ENCODE assay signal across 8 mouse cellular contexts in genomic region chr10:97219474-97219873, GRCm38 (mm10).
DNase-seq lines count a peak whose midpoint lies in the region; ATAC-seq lines count a peak whose summit lies in the region.

No protein-coding gene starts in this region.

- intact Hi-C loops in heart, postnatal 10 days (cut with DNase I) = no loop called here

- peak; percentile 14 to 21 for DNase-seq in heart, postnatal 10 days
- no peak for DNase-seq in heart, adult 8-10 months (ENCODE audit: low spot score)
- DNase-seq in retina, postnatal 1 day = peak; percentile 18
- DNase-seq in retina, embryonic 14.5 days (ENCODE audit: low spot score) = no peak
- peak; percentile 65 to 69 for DNase-seq in cerebellum, postnatal 36 days
- peak; percentile 14 for DNase-seq in lung, postnatal 25 days (ENCODE audit: low spot score)
- DNase-seq in spleen, postnatal 10 days (ENCODE audit: low spot score in 2 of 2) = no peak

- ATAC-seq in monocyte, adult 5-6 weeks (replicated peaks; ENCODE audit: insufficient number of reproducible peaks, low FRiP score, low TSS enrichment, poor library complexity, severe bottlenecking) = no peak

Comparison
In these comparisons a context has a peak if more than half of its experiments do, and no peak if none do; other contexts are left out.
1. DNase-seq: peak in heart, postnatal 10 days (2 of 2), retina, postnatal 1 day (single experiment), cerebellum, postnatal 36 days (2 of 2) and lung, postnatal 25 days (single experiment); none in heart, adult 8-10 months (single experiment), retina, embryonic 14.5 days (single experiment) and spleen, postnatal 10 days (0 of 2).